Mouse (Mus musculus) spleen, adult 2 months (tissue): Measurements from ENCODE around the gene Slc18b1.

Source experiments
- CTCF ChIP-seq: fragments of 200-500 bp; IDR thresholded peaks from 2 replicates; pipeline ENCODE4 v1.5.1; 2011; ENCODE audit warnings: mild to moderate bottlenecking, inconsistent platforms; ENCODE audit not compliant: insufficient read depth, insufficient read length, insufficient replicate concordance; ENCODE audit errors: extremely low read depth
- POLR2A ChIP-seq: fragments of 200-500 bp; IDR thresholded peaks from 2 replicates; pipeline ENCODE4 v1.6.1; 2011; ENCODE audit warnings: low read depth, low read length, inconsistent platforms

- no peak for TF ChIP-seq CTCF
- no peak for TF ChIP-seq POLR2A
These were observed 7.9 kb downstream of the Slc18b1 start for GRCm38 (mm10) chr10:23804665-23805064.
